In genomic region chr6:37779893-37780292, GRCm38 (mm10) we compare ENCODE assay signal across 14 mouse cellular contexts.
"Had no signal": no experiment of that assay in that cellular context is flagged by ENCODE, and none has a peak within 500 bp of the region (broad histone marks: within the 10 kb centered on the region; RNA-seq: fewer than 3 reads in every experiment).

No protein-coding gene starts in this region.

- DNase-seq: kidney, postnatal 36 days; layer of hippocampus, adult 9-11 months; layer of hippocampus, postnatal 36 days; lung, embryonic 14.5 days; lung, postnatal 10 days; right cerebral cortex, postnatal 14 days; thymus, postnatal 4 days had no signal

- H3K27ac ChIP-seq: kidney, postnatal 0 days; limb, embryonic 15.5 days; macrophage; midbrain, embryonic 12.5 days; neural tube, embryonic 13.5 days; stomach, embryonic 15.5 days had no signal

- H3K4me3 ChIP-seq: limb, embryonic 15.5 days; megakaryocyte, embryonic 14.5 days; midbrain, embryonic 12.5 days; neural tube, embryonic 13.5 days; stomach, embryonic 15.5 days had no signal

- H3K36me3 ChIP-seq: limb, embryonic 15.5 days; midbrain, embryonic 12.5 days; neural tube, embryonic 13.5 days; stomach, embryonic 15.5 days had no signal

- H3K4me1 ChIP-seq: limb, embryonic 15.5 days; midbrain, embryonic 12.5 days; neural tube, embryonic 13.5 days; stomach, embryonic 15.5 days had no signal

- H3K27me3 ChIP-seq: limb, embryonic 15.5 days; megakaryocyte, embryonic 14.5 days; midbrain, embryonic 12.5 days; neural tube, embryonic 13.5 days; stomach, embryonic 15.5 days had no signal
